Mouse (Mus musculus): ENCODE data around the gene Cadm2.

DNA sequence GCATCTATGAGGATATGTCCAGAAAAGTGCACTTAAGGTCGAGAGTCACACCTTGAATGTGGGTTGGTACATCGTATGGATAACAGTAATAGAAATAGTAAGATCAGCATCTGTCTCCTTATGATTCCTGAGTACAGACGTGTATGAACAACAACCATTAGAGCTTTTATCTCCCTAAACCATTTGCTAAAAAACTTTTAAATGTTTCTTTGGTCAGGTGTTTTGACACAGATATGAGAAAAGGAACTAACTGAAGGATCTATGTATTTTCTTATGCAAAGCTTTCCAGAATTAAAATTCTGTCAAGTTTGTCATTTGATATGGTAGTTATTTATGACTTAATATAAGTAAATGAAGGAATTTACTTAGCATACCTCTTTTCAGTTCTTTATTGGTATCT is 617.5 kb downstream of the Cadm2 start:
- TF ChIP-seq CTCF (IDR thresholded peaks at IDR 0.05; ENCODE audit: borderline replicate concordance, control insufficient read depth, extremely low read depth, insufficient read depth, low read length, poor library complexity) (no peak), POLR2A (IDR thresholded peaks at IDR 0.05; ENCODE audit: control insufficient read depth, extremely low read depth, insufficient read depth, low read length, poor library complexity) (no peak)

Data from thymus, adult 2 months (tissue).